Mouse (Mus musculus) midbrain, embryonic 14.5 days (tissue): ENCODE results near the gene Cxcl13. TPM values are rescaled to one million over a fixed set of nuclear protein-coding genes. Genes with fewer than 3 reads are reported as not detected.
"Not testable (repeated sequence)": the region's sequence is repeated elsewhere in the genome, so short reads cannot be mapped to it uniquely, and the experiment has no call there.

Source experiments
- ATAC-seq: fragments of 200-750 bp; cut with Nextera tagmentation; 2 replicates; pipeline ENCODE4 v1.8.0; 2017; ENCODE audit warnings: moderate number of reproducible peaks, moderate library complexity; ENCODE audit not compliant: low FRiP score, low TSS enrichment
- DNase-seq: peaks from one replicate; pipeline ENCODE4 v3.0.0-alpha.2; 2015
- H3K27ac ChIP-seq: fragments of 300-500 bp; sonication (generic); replicated peaks from 2 replicates; pipeline ENCODE4 v1.5.1; 2014; ENCODE audit warnings: mild to moderate bottlenecking, low read depth, low read length, moderate library complexity
- H3K27me3 ChIP-seq: fragments of 300-500 bp; sonication (generic); 2 replicates; pipeline ENCODE4 v1.6.1; 2014; ENCODE audit warnings: low read length, control low read depth, mixed read lengths; ENCODE audit not compliant: control insufficient read depth, insufficient read depth
- H3K36me3 ChIP-seq: fragments of 300-500 bp; sonication (generic); 2 replicates; pipeline ENCODE4 v1.6.1; 2014; ENCODE audit warnings: low read length, control low read depth; ENCODE audit not compliant: control insufficient read depth, insufficient read depth
- H3K4me1 ChIP-seq: fragments of 300-500 bp; sonication (generic); 2 replicates; pipeline ENCODE4 v1.6.1; 2014; ENCODE audit warnings: mild to moderate bottlenecking, antibody characterized with exemption, low read length, control low read depth; ENCODE audit not compliant: control insufficient read depth, insufficient read depth
- H3K4me2 ChIP-seq: fragments of 300-500 bp; sonication (generic); 2 replicates; pipeline ENCODE4 v1.6.1; 2014; ENCODE audit warnings: mild to moderate bottlenecking, low read length, moderate library complexity
- H3K4me3 ChIP-seq: fragments of 300-500 bp; sonication (generic); replicated peaks from 2 replicates; pipeline ENCODE4 v1.5.1; 2014; ENCODE audit warnings: low read depth, low read length
- H3K9ac ChIP-seq: fragments of 300-500 bp; sonication (generic); replicated peaks from 2 replicates; pipeline ENCODE4 v1.6.1; 2014; ENCODE audit warnings: mild to moderate bottlenecking, low read length, moderate library complexity
- H3K9me3 ChIP-seq: fragments of 300-500 bp; sonication (generic); 2 replicates; pipeline ENCODE4 v1.6.1; 2016; ENCODE audit warnings: low read length, control low read depth, mixed read lengths; ENCODE audit not compliant: control insufficient read depth
- WGBS: fragments of 180-500 bp; shearing (Covaris S2); extraction: QIAGEN DNeasy Blood & Tissue Kit; methylation state at CpG from one replicate; pipeline ENCODE4 v1.1.7; 2014; 5-methylcytosine and 5-hydroxymethylcytosine counted together
- polyA plus RNA-seq: library from polyadenylated mRNA; unstranded; fragments of >200 nt; fragmentation: Nextera tagmentation; extraction: Ambion mirVana; gene quantifications from 2 replicates; pipeline ENCODE4 v1.2.1, GENCODE M21; 2014

Gene Cxcl13
- polyA plus RNA-seq, 1 experiment from 2014 or later = not detected

DNA sequence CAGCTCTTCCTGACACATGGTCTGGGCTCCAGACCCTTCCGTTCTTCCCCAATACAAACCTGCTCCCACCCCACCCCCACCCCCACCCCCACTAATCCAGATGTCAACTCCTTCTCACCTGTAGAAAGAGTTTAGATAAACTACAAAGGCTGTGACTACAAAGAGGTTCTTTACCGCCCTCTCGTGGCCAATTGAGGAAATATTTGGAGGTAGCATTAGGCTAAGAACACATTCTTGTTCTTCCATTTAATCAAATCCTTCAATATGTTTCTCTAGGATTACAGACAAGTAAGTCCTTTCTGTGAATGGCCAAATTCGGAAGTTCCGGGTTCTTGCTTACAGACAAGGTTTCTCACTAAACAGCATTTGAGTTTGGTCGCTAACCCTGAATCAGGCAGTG is 14.1 kb downstream of the Cxcl13 start:
- WGBS = 40% methylated on average over 6 of the region's 6 CpGs
- Histone ChIP-seq H3K9ac (no peak overlapping the region), H3K4me1 (no peaks in the 10 kb centered on the region), H3K9me3 (no peaks in the 10 kb centered on the region), H3K4me3 (no peak overlapping the region), H3K4me2 (no peak overlapping the region), H3K27me3 (no peaks in the 10 kb centered on the region), H3K36me3 (no peaks in the 10 kb centered on the region), H3K27ac (no peak overlapping the region)
- no peak for ATAC-seq
- DNase-seq = peak; percentile 82

DNA sequence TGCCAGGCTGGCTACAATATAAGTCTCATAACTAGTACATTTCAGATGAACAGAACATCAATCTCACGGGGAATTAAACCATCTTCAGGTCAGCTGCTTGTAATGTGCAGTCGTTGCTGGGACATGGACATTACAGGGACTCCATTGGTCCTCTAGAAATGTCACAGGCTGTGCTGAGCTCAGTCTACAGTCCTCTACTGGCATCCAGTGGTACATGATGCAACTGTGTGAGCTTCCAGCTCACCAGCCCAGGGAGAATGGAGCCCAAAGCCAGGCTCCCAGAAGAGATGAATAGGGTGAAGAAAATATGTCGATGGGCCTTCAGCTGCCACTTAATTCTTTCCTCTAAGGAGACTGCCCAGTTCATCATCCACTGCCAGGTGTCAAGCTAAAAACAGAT is 15.5 kb downstream of the Cxcl13 start:
- no peaks in the 10 kb centered on the region for H3K36me3 ChIP-seq
- WGBS = 77% methylated on average over 3 of the region's 3 CpGs
- H3K9ac ChIP-seq = no peak overlapping the region
- ATAC-seq (no peak), DNase-seq (no peak)
- H3K4me3 ChIP-seq = no peak overlapping the region
- no peaks in the 10 kb centered on the region for H3K4me1 ChIP-seq
- no peak overlapping the region for H3K27ac ChIP-seq
- H3K9me3 ChIP-seq = no peaks in the 10 kb centered on the region
- no peaks in the 10 kb centered on the region for H3K27me3 ChIP-seq
- H3K4me2 ChIP-seq = no peak overlapping the region

- not testable (repeated sequence) for DNase-seq, H3K4me1 ChIP-seq, H3K27me3 ChIP-seq, H3K36me3 ChIP-seq, H3K9ac ChIP-seq, H3K9me3 ChIP-seq, H3K4me3 ChIP-seq, ATAC-seq, H3K27ac ChIP-seq
- H3K4me2 ChIP-seq = peak overlapping the region; percentile 41
- 43% methylated on average over 34 of the region's 34 CpGs for WGBS
Observed at GRCm38 (mm10) chr5:95973806-95974205, 17.1 kb downstream of the Cxcl13 start.

DNA sequence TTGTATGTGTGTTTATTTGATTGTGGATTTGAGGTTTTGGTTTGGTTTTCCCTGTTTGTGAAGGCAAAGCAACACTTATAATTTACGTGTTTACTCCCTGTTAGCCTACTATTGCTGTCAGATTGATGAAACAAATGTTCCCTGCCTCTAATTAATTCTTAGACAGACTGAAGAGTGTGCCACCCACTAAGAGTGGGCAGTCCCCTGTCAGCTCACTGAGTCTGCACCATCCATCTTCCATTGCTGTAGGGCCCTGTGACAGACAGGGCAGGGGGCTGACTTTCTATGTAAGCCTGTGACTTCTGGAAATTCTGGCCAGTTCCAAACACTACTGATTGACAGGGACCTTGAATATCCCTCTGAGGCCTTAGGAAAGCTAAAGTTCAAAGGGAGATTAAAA is 19.5 kb downstream of the Cxcl13 start:
- 73% methylated on average over 1 of the region's 1 CpGs for WGBS

DNA sequence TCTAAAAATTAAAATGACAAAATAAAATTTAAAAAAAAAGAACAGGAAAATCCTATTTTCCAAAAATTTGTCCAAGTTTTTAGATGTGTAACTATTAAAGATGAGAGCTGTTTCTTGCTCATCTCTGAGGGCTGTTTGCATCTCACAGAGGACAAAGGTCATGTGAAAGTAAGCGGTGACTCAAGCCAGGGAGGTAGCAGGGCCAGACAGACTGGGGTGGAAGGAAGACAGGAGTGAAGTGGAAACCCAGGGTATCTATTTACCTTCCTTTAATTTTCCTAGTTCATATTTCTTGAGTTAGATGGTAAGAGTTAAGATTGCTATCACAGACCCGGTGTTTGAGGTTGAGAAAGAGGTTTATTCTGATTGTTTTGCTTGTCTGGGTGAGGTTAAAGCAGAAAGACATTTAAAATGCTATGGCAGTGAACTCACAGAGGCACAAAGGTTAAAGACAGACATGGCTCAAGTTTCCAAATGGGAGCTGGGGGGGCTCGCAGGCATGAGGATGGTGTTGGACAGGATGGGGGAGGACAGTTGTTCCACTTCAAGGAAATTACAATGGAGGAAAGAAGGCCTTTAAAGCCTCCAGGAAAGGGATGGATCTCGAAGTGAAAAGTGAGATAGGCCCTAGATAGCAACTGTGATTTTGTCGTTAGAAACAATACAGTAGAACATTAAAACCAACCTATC is 27.2 kb downstream of the Cxcl13 start:
- DNase-seq (no peak), ATAC-seq (no peak)
- H3K36me3 ChIP-seq = no peaks in the 10 kb centered on the region
- H3K27me3 ChIP-seq = no peaks in the 10 kb centered on the region
- H3K9me3 ChIP-seq = no peaks in the 10 kb centered on the region
- H3K4me3 ChIP-seq = no peak overlapping the region
- no peak overlapping the region for H3K27ac ChIP-seq
- no peak overlapping the region for H3K9ac ChIP-seq
- WGBS = 74% methylated on average over 5 of the region's 5 CpGs
- H3K4me2 ChIP-seq = no peak overlapping the region
- H3K4me1 ChIP-seq = no peaks in the 10 kb centered on the region

More for the DNA sequence above, 19.5 kb downstream of the Cxcl13 start:
- H3K4me1 ChIP-seq = no peaks in the 10 kb centered on the region
- DNase-seq = no peak
- H3K4me3 ChIP-seq = no peak overlapping the region
- no peak overlapping the region for H3K9ac ChIP-seq
- ATAC-seq = no peak
- no peaks in the 10 kb centered on the region for H3K27me3 ChIP-seq
- no peak overlapping the region for H3K27ac ChIP-seq
- no peaks in the 10 kb centered on the region for H3K36me3 ChIP-seq
- no peak overlapping the region for H3K4me2 ChIP-seq
- H3K9me3 ChIP-seq = no peaks in the 10 kb centered on the region

DNA sequence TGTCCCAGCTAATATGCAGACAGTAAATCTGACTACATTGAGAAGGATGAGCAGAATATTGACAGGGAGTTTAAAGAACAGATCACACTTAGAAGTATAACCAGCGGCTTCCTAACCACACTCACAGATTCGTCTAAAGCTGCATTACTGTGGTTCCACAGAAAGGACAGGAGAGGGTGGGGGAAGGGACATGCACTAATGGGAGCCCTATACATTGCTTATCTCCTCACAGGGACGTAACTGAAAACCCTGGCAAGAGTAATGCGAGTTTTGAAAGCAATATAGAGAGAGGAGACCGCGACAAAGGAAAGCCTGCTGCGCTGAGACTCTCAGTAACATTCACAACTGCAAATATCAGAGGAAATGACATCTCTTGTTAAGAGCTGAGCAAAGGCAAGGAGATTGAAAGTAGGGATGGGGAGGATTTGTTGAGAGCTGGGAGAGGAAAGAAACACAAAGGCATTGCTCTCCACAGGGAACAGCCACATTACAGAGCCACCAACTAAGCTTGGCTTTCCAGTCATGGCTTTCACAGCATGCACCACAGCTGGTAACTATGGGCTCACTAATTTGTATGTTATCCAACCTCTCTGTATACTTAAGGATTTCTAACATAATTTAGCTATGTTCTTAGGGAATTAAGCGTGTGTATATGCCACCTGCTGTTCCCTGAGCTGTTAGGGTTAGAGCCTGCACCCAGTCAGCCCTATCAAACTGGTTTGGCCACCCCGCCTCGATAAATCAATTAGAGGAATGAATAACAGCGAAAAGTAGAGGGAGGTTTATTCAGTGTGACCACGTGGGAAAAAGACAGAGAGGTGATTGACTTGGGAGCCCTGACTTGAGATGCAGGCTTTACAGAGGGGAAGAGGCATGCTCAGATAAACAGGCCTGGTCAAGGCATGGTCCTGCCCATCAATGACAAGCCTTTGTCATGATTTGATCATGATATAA is 34.9 kb downstream of the Cxcl13 start:
- no peak overlapping the region for H3K4me3 ChIP-seq
- H3K36me3 ChIP-seq = no peaks in the 10 kb centered on the region
- DNase-seq = peak; percentile 42
- H3K27ac ChIP-seq = 0 out of 2 replicates have a peak overlapping the region, but pooled peaks have one; percentile 17
- no peaks in the 10 kb centered on the region for H3K9me3 ChIP-seq
- H3K4me1 ChIP-seq = peaks cover 9% of the 10 kb centered on the region; the same call in 1 of the 2 replicates
- no peak overlapping the region; the same call in 1 of the 2 replicates for H3K9ac ChIP-seq
- H3K27me3 ChIP-seq = no peaks in the 10 kb centered on the region
- ATAC-seq = peak; percentile 62; the same call in 1 of the 2 replicates
- 6% methylated on average over 12 of the region's 12 CpGs for WGBS
- H3K4me2 ChIP-seq = peak overlapping the region; percentile 21

DNA sequence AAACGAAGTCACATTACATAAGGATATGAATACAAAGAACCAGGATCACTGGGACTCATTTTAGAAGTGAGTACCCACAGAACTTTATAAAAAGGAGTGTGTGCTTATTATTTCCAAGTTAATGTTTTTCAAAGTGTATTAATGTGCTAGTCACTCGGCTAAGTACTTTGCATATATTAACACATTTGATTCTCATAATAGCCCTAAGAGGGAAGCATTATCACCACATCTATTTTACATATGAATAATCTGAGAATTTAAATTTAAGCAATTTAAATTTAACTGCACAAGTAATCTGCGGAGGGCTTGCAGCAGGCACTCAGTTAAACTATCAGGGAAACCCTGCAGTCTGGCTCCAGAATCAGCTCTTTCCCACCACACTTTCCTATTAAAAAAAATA is 40.5 kb downstream of the Cxcl13 start:
- Histone ChIP-seq H3K36me3 (no peaks in the 10 kb centered on the region), H3K4me1 (no peaks in the 10 kb centered on the region), H3K27me3 (no peaks in the 10 kb centered on the region), H3K9me3 (no peaks in the 10 kb centered on the region), H3K4me3 (no peak overlapping the region), H3K9ac (no peak overlapping the region), H3K27ac (no peak overlapping the region), H3K4me2 (no peak overlapping the region)
- WGBS = 40% methylated on average over 3 of the region's 3 CpGs
- DNase-seq (no peak), ATAC-seq (no peak)

DNA sequence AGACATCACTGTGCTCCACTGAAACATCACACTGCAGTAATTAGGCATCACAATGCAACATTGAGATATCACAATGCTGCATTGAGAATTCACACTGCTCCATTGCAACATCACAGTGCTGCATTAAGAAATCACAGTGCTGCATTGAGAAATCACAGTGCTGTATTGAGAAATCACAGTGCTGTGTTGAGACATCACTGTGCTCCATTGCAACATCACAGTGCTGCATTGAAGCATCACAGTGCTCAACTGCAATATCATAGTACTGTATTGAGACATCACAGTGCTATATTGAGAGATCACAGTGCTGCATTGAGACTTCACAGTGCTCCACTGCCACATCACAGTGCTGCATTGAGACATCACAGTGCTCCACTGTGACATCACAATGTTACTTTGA is 46.6 kb downstream of the Cxcl13 start:
- Histone ChIP-seq H3K4me3 (no peak overlapping the region), H3K9ac (no peak overlapping the region), H3K9me3 (no peaks in the 10 kb centered on the region), H3K4me2 (no peak overlapping the region), H3K36me3 (no peaks in the 10 kb centered on the region), H3K27ac (no peak overlapping the region), H3K4me1 (no peaks in the 10 kb centered on the region), H3K27me3 (no peaks in the 10 kb centered on the region)
- DNase-seq (no peak), ATAC-seq (no peak)
